Mouse (Mus musculus) megakaryocyte, embryonic 14.5 days (primary cell): ENCODE data around the gene Mpnd.

Experiments used
- FLI1 ChIP-seq: IDR thresholded peaks from 2 replicates; pipeline ENCODE4 v1.6.1; 2012; ENCODE audit warnings: low read length, inconsistent platforms, mixed read lengths
- GATA1 ChIP-seq: IDR thresholded peaks from 3 replicates; pipeline ENCODE4 v1.6.1; 2012; ENCODE audit warnings: mixed read lengths, low read length, inconsistent platforms, borderline replicate concordance

DNA sequence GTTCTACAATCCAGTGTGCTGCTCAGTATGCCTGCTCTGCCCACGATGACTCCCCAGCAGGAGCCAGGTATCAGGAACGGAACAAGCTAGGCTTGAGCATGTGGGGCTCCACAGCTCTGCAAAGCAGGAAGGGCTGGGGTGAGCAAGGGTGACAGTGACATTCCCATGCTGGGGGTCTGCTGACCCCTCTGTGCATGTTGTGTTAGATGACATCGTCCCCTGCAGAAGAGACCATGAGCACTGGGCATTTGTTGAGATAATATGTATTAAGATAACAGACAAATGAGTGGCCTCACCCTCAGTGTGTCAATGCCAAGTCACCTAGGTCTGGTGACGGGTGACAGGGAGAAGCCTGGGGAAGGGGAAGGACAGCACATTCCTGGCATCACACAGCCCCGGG, 19.4 kb downstream of the Mpnd start:
- no peak for TF ChIP-seq FLI1
- no peak for TF ChIP-seq GATA1
